Mouse (Mus musculus) ES-E14 (cell line): ENCODE data around the gene Dpep3. TPM values are rescaled to one million over a fixed set of nuclear protein-coding genes. Genes with fewer than 3 reads are reported as not detected.
"Not testable (repeated sequence)": the region's sequence is repeated elsewhere in the genome, so short reads cannot be mapped to it uniquely, and the experiment has no call there.

Source experiments
- DNase-seq: peaks from one replicate; pipeline ENCODE4 v3.0.0-alpha.2; 2013; ENCODE audit warnings: low read depth, low spot score
- H3K27ac ChIP-seq: 2 replicates; pipeline ENCODE4 v1.5.1; 2012; ENCODE audit warnings: low read depth, mild to moderate bottlenecking, low read length, moderate library complexity, mixed read lengths; ENCODE audit not compliant: poor library complexity, insufficient read depth, severe bottlenecking
- H3K36me3 ChIP-seq: 2 replicates; pipeline ENCODE4 v1.6.1; 2012; ENCODE audit warnings: mild to moderate bottlenecking, low read length, moderate library complexity, mixed read lengths; ENCODE audit not compliant: control insufficient read depth, poor library complexity, insufficient read depth, severe bottlenecking
- H3K4me1 ChIP-seq, 2 experiments: fragments of 150-350 bp in 1 of 2; sonication (generic) in 1 of 2; 2 replicates each; pipeline ENCODE4 v1.6.1; 2012; ENCODE audit warnings: low read length in 2 of 2, mild to moderate bottlenecking in 1 of 2, mixed read lengths in 1 of 2; ENCODE audit not compliant: control insufficient read depth in 2 of 2, insufficient read depth in 2 of 2, poor library complexity in 1 of 2
- H3K4me3 ChIP-seq, 2 experiments: fragments of 150-350 bp in 1 of 2; sonication (generic) in 1 of 2; 2 replicates each; pipeline ENCODE4 v1.5.1; 2012; ENCODE audit warnings: low read length in 2 of 2, low read depth in 1 of 2, mild to moderate bottlenecking in 1 of 2, mixed read lengths in 1 of 2; ENCODE audit not compliant: insufficient read depth in 1 of 2, poor library complexity in 1 of 2, severe bottlenecking in 1 of 2
- H3K9ac ChIP-seq: 2 replicates; pipeline ENCODE4 v1.6.1; 2012; ENCODE audit warnings: low read depth, mild to moderate bottlenecking, low read length, mixed read lengths; ENCODE audit not compliant: poor library complexity, insufficient read depth, severe bottlenecking
- H3K9me3 ChIP-seq: fragments of 150-350 bp; sonication (generic); 2 replicates; pipeline ENCODE4 v1.6.1; 2012; ENCODE audit warnings: low read depth, mild to moderate bottlenecking, low read length; ENCODE audit not compliant: control insufficient read depth, insufficient read depth
- CHD2 ChIP-seq: IDR thresholded peaks from 2 replicates; pipeline ENCODE4 v1.6.1; 2014; ENCODE audit warnings: mild to moderate bottlenecking, low read depth, low read length, inconsistent platforms
- HCFC1 ChIP-seq: IDR thresholded peaks from 2 replicates; pipeline ENCODE4 v1.6.1; 2012; ENCODE audit warnings: low read length, inconsistent platforms, borderline replicate concordance; ENCODE audit not compliant: insufficient read depth
- MAFK ChIP-seq: IDR thresholded peaks from 2 replicates; pipeline ENCODE4 v1.6.1; 2014; ENCODE audit warnings: mild to moderate bottlenecking, low read depth, low read length, inconsistent platforms; ENCODE audit not compliant: insufficient read depth
- ZC3H11A ChIP-seq: IDR thresholded peaks from 2 replicates; pipeline ENCODE4 v1.6.1; 2012; ENCODE audit warnings: low read depth, mild to moderate bottlenecking, inconsistent platforms, low read length, borderline replicate concordance
- ZNF384 ChIP-seq: IDR thresholded peaks from 2 replicates; pipeline ENCODE4 v1.6.1; 2012; ENCODE audit warnings: low read depth, low read length, inconsistent platforms
- in situ Hi-C, 2 experiments: fragments of 600-800 bp; cut with MboI; formaldehyde crosslinking; loops; one replicate each; pipeline ENCODE4 v1.15.1; 2025; ENCODE audit warnings: low sequenced_read_pairs in 2 of 2, inconsistent platforms in 1 of 2; ENCODE audit not compliant: unreplicated experiment in 2 of 2
- total RNA-seq: library from RNA; depleted of rRNA; stranded (reverse); fragments of 300-350 nt; gene quantifications from 2 replicates; pipeline ENCODE4 v1.2.3, GENCODE M21; 2012

The Dpep3 gene
- total RNA-seq, 1 experiment = 1.5 TPM

DNA sequence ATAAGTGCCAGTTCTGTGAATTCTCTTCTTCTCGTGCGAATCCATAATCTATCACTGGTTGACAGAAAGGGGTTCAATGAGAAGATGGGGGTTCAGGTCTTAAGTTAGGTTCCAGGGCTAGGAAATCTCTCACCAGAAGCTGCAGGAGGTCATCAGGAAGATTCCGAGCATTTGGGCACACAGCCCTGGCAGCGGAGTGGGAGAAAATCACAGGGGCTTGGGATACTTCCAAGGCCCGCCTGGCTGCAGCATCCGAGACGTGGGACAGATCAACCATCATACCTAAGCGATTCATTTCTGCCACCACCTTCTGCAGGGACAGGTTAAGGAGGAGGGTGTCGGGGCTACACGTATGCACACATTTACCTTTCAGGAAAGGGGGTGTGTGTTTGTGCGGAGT is 9.3 kb upstream of the Dpep3 start:
- no peak overlapping the region for H3K27ac ChIP-seq
- H3K9me3 ChIP-seq = no peaks in the 10 kb centered on the region
- in situ Hi-C loops = no loop called here
- TF ChIP-seq MAFK = no peak
- no peak for TF ChIP-seq ZC3H11A
- no peak for TF ChIP-seq ZNF384
- no peak for TF ChIP-seq HCFC1
- TF ChIP-seq CHD2 = no peak
- H3K4me1 ChIP-seq = peaks cover 0 to 1% of the 10 kb centered on the region in 2 experiments; a peak in 1 of 4 replicates
- no peak overlapping the region for H3K9ac ChIP-seq
- DNase-seq = no peak
- H3K36me3 ChIP-seq = no peaks in the 10 kb centered on the region
- H3K4me3 ChIP-seq = no peak overlapping the region

DNA sequence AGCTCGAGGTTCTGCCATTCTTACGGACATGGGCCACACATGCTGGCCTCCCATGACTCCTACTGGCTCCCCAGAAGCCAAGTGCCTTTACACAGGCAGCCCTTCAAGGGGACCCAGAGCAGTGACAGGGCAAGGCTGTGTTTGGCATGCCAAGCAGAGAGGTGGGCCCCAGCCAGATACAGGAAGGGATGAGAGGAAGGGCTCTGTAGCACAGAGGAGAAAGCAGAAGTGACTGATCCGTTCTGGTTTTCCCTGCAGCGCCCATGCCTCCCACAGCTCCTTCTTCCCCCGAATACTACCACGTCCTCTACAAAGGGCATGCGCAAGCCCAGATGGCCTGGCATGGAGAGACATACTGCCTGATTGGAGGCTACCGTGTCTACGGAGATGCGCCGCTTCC is 4.2 kb upstream of the Dpep3 start:
- H3K4me1 ChIP-seq, H3K4me3 ChIP-seq, H3K27ac ChIP-seq, in situ Hi-C loops, H3K36me3 ChIP-seq, H3K9ac ChIP-seq, H3K9me3 ChIP-seq, DNase-seq: not testable (repeated sequence)

DNA sequence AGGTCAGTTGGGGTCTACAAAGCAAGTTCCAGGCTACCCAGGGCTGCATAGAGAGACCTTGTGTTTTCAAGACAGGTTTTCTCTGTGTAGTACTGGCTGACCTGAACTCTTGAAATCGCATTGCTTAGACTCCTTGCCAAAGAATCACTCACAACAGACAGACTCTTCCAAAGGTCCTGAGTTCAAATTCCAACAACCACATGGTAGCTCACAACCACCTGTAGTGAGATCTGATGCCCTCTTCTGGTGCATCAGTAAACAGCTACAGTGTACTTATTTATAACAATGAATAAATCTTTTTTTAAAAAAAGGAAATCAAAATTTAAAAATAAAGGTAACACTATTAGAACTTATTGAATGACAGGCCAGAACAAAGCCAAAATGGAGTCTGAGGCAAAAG is 1.9 kb upstream of the Dpep3 start:
- H3K4me1 ChIP-seq = no peaks in the 10 kb centered on the region; a peak in 1 of 4 replicates
- no peak overlapping the region for H3K27ac ChIP-seq
- in situ Hi-C loops = no loop called here
- no peaks in the 10 kb centered on the region for H3K36me3 ChIP-seq
- H3K9ac ChIP-seq = no peak overlapping the region
- no peak for DNase-seq
- no peak for TF ChIP-seq ZNF384
- H3K9me3 ChIP-seq = no peaks in the 10 kb centered on the region
- H3K4me3 ChIP-seq = no peak overlapping the region

DNA sequence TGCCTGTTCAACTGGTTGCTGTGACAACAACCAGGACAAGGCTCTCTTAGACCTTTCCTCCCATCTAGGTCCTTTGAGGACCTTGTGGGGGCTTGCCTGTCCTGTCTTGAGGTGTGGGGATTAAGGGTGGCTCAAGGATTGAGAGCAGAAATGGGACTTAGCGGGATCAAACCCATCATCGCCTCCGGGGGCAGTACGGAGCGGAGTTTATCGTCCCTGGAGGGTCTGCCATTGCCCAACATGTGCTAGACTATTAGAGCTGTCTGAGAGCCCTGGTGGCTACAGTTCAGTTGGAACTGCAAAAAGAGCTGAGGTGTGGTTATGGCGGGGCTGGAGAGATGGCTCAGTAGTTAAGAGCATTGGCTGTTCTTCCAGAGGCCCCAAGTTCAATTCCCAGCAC is 3.9 kb downstream of the Dpep3 start:
- in situ Hi-C loops = no loop called here
- TF ChIP-seq ZC3H11A (no peak), CHD2 (no peak), MAFK (no peak), ZNF384 (no peak), HCFC1 (no peak)
- Histone ChIP-seq H3K27ac (no peak overlapping the region), H3K4me3 (no peak overlapping the region), H3K9ac (no peak overlapping the region), H3K36me3 (no peaks in the 10 kb centered on the region), H3K4me1 (peaks cover 4 to 8% of the 10 kb centered on the region in 2 experiments; a peak in 2 of 4 replicates), H3K9me3 (no peaks in the 10 kb centered on the region)
- DNase-seq = peak; percentile 54

DNA sequence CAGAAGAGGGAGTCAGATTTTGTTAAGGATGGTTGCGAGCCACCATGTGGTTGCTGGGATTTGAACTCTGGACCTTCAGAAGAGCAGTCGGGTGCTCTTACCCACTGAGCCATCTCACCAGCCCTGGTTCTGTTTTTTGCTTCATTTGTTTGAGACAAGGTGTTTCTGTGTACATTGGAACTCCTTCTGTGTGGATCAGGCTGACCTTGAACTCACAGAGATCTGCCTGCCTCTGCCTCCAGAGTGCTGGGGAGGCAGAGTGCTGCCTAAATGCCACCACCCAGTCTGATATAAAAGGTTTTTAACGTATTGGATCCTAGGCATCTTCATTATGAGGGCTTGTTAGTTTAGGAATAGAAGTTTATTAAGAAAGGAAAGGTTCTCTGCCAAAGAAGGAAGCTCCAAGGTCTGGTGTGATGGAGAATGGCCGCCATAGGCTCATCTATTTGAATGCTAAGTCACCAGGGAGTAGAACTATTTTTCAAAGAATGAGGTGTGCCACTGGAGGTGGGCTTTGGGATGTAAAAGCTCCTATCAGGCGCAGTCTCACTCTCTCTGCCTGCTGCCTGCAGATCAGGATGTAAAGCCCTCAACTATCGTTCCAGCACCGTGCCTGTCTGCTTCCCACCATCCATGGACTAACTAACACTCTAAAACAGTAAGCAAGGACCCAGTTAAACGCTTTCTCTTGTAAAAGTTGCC is 8.1 kb downstream of the Dpep3 start:
- Histone ChIP-seq H3K36me3 (no peaks in the 10 kb centered on the region), H3K4me3 (no peak overlapping the region), H3K27ac (no peak overlapping the region), H3K9ac (no peak overlapping the region), H3K4me1 (peaks cover 4 to 8% of the 10 kb centered on the region in 2 experiments; a peak in 2 of 4 replicates), H3K9me3 (no peaks in the 10 kb centered on the region)
- in situ Hi-C loops = no loop called here
- TF ChIP-seq ZNF384 = no peak
- TF ChIP-seq MAFK = no peak
- TF ChIP-seq HCFC1 = no peak
- no peak for TF ChIP-seq ZC3H11A
- no peak for TF ChIP-seq CHD2
- DNase-seq = peak; percentile 31
